Mouse (Mus musculus) liver, embryonic 13.5 days (tissue): ENCODE results near the gene Plcb1. TPM values are rescaled to one million over a fixed set of nuclear protein-coding genes. Genes with fewer than 3 reads are reported as not detected.

Experiments
- ATAC-seq: fragments of 200-750 bp; cut with Nextera tagmentation; 2 replicates; pipeline ENCODE4 v1.8.0; 2017; ENCODE audit warnings: low read depth, mild to moderate bottlenecking, moderate number of reproducible peaks, moderate library complexity
- DNase-seq: peaks from one replicate; pipeline ENCODE4 v3.0.0; 2022
- H3K27ac ChIP-seq: fragments of 300-500 bp; sonication (generic); 2 replicates; pipeline ENCODE4 v1.5.1; 2015; ENCODE audit warnings: moderate library complexity, mild to moderate bottlenecking, inconsistent platforms
- H3K27me3 ChIP-seq: fragments of 300-500 bp; sonication (generic); 2 replicates; pipeline ENCODE4 v1.6.1; 2015; ENCODE audit warnings: mild to moderate bottlenecking, inconsistent platforms
- H3K36me3 ChIP-seq: fragments of 300-500 bp; sonication (generic); 2 replicates; pipeline ENCODE4 v1.6.1; 2015; ENCODE audit warnings: mild to moderate bottlenecking, inconsistent platforms
- H3K4me1 ChIP-seq: fragments of 300-500 bp; sonication (generic); replicated peaks from 2 replicates; pipeline ENCODE4 v1.6.1; 2015; ENCODE audit warnings: inconsistent platforms
- H3K4me2 ChIP-seq: fragments of 300-500 bp; sonication (generic); 2 replicates; pipeline ENCODE4 v1.6.1; 2015; ENCODE audit warnings: inconsistent platforms, mild to moderate bottlenecking, moderate library complexity
- H3K4me3 ChIP-seq: fragments of 300-500 bp; sonication (generic); replicated peaks from 2 replicates; pipeline ENCODE4 v1.5.1; 2015; ENCODE audit warnings: mild to moderate bottlenecking, inconsistent platforms
- H3K9ac ChIP-seq: fragments of 300-500 bp; sonication (generic); 2 replicates; pipeline ENCODE4 v1.6.1; 2015; ENCODE audit warnings: mild to moderate bottlenecking, inconsistent platforms
- H3K9me3 ChIP-seq: fragments of 300-500 bp; sonication (generic); replicated peaks from 2 replicates; pipeline ENCODE4 v1.6.1; 2016; ENCODE audit warnings: inconsistent platforms
- WGBS: fragments of 180-500 bp; shearing (Covaris S2); methylation state at CpG from one replicate; pipeline ENCODE4 v1.1.7; 2015; ENCODE audit not compliant: insufficient replicate concordance; 5-methylcytosine and 5-hydroxymethylcytosine counted together
- polyA plus RNA-seq: library from polyadenylated mRNA; unstranded; fragments of >200 nt; fragmentation: Nextera tagmentation; extraction: Ambion mirVana; gene quantifications from 2 replicates; pipeline ENCODE4 v1.2.1, GENCODE M21; 2015

Gene Plcb1
- polyA plus RNA-seq, 1 experiment from 2014 or later: 2.4 TPM

GRCm38 (mm10) chr2:135296184-135296769, 510.4 kb downstream of the Plcb1 start:
- Histone ChIP-seq H3K36me3 (no peaks in the 10 kb centered on the region), H3K9me3 (no peaks in the 10 kb centered on the region), H3K27ac (no peak overlapping the region), H3K27me3 (no peaks in the 10 kb centered on the region), H3K4me2 (no peak overlapping the region), H3K4me3 (no peak overlapping the region), H3K9ac (no peak overlapping the region), H3K4me1 (no peaks in the 10 kb centered on the region)
- ATAC-seq: no peak
- DNase-seq: no peak
- 66% methylated on average over 8 of the region's 8 CpGs for WGBS

GRCm38 (mm10) chr2:135300480-135300879, 514.6 kb downstream of the Plcb1 start:
- Histone ChIP-seq H3K4me3 (no peak overlapping the region), H3K27ac (no peak overlapping the region), H3K27me3 (no peaks in the 10 kb centered on the region), H3K4me1 (no peaks in the 10 kb centered on the region), H3K4me2 (no peak overlapping the region), H3K36me3 (no peaks in the 10 kb centered on the region), H3K9ac (no peak overlapping the region), H3K9me3 (no peaks in the 10 kb centered on the region)
- 73% methylated on average over 1 of the region's 1 CpGs for WGBS
- DNase-seq: no peak
- ATAC-seq: no peak

GRCm38 (mm10) chr2:135302483-135302882, 516.6 kb downstream of the Plcb1 start:
- Histone ChIP-seq H3K27me3 (no peaks in the 10 kb centered on the region), H3K4me1 (no peaks in the 10 kb centered on the region), H3K9ac (no peak overlapping the region), H3K4me3 (no peak overlapping the region), H3K4me2 (no peak overlapping the region), H3K27ac (no peak overlapping the region), H3K36me3 (no peaks in the 10 kb centered on the region), H3K9me3 (no peaks in the 10 kb centered on the region)
- DNase-seq: no peak
- no peak for ATAC-seq
- 58% methylated on average over 2 of the region's 2 CpGs for WGBS

- ATAC-seq (no peak), DNase-seq (no peak)
- no peak overlapping the region for H3K4me2 ChIP-seq
- no peak overlapping the region for H3K4me3 ChIP-seq
- no peaks in the 10 kb centered on the region for H3K9me3 ChIP-seq
- no peak overlapping the region for H3K27ac ChIP-seq
- H3K4me1 ChIP-seq: no peaks in the 10 kb centered on the region
- H3K36me3 ChIP-seq: no peaks in the 10 kb centered on the region
- WGBS: 61% methylated on average over 3 of the region's 3 CpGs
- H3K9ac ChIP-seq: no peak overlapping the region
- no peaks in the 10 kb centered on the region for H3K27me3 ChIP-seq
Observed at GRCm38 (mm10) chr2:135305186-135305585, 519.3 kb downstream of the Plcb1 start.

- no peak for DNase-seq
- Histone ChIP-seq H3K27ac (no peak overlapping the region), H3K27me3 (no peaks in the 10 kb centered on the region), H3K9me3 (no peaks in the 10 kb centered on the region), H3K4me3 (no peak overlapping the region), H3K4me2 (no peak overlapping the region), H3K9ac (no peak overlapping the region), H3K4me1 (no peaks in the 10 kb centered on the region), H3K36me3 (no peaks in the 10 kb centered on the region)
- 48% methylated on average over 7 of the region's 7 CpGs for WGBS
- ATAC-seq: no peak
Observed at GRCm38 (mm10) chr2:135305736-135306471, 520.0 kb downstream of the Plcb1 start.

- Histone ChIP-seq H3K4me1 (no peaks in the 10 kb centered on the region), H3K27ac (no peak overlapping the region), H3K4me3 (no peak overlapping the region), H3K9ac (no peak overlapping the region), H3K9me3 (no peaks in the 10 kb centered on the region), H3K36me3 (no peaks in the 10 kb centered on the region), H3K4me2 (no peak overlapping the region), H3K27me3 (no peaks in the 10 kb centered on the region)
- no peak for ATAC-seq
- no peak for DNase-seq
- 40% methylated on average over 2 of the region's 2 CpGs for WGBS
Observed at GRCm38 (mm10) chr2:135306472-135306771, 520.6 kb downstream of the Plcb1 start.

GRCm38 (mm10) chr2:135307787-135308186, 521.9 kb downstream of the Plcb1 start:
- no peak overlapping the region for H3K9ac ChIP-seq
- H3K4me3 ChIP-seq: no peak overlapping the region
- WGBS: 70% methylated on average over 4 of the region's 4 CpGs
- no peaks in the 10 kb centered on the region for H3K27me3 ChIP-seq
- H3K27ac ChIP-seq: no peak overlapping the region
- no peaks in the 10 kb centered on the region for H3K36me3 ChIP-seq
- H3K4me1 ChIP-seq: no peaks in the 10 kb centered on the region
- DNase-seq (no peak), ATAC-seq (no peak)
- H3K4me2 ChIP-seq: no peak overlapping the region
- no peaks in the 10 kb centered on the region for H3K9me3 ChIP-seq

- Histone ChIP-seq H3K27ac (no peak overlapping the region), H3K4me2 (no peak overlapping the region), H3K4me3 (no peak overlapping the region), H3K9me3 (no peaks in the 10 kb centered on the region), H3K4me1 (no peaks in the 10 kb centered on the region), H3K36me3 (no peaks in the 10 kb centered on the region), H3K27me3 (no peaks in the 10 kb centered on the region), H3K9ac (no peak overlapping the region)
- DNase-seq (no peak), ATAC-seq (no peak)
- 65% methylated on average over 3 of the region's 3 CpGs for WGBS
Observed at GRCm38 (mm10) chr2:135315980-135316379, 530.1 kb downstream of the Plcb1 start.

GRCm38 (mm10) chr2:135318136-135318535, 532.3 kb downstream of the Plcb1 start:
- DNase-seq (no peak), ATAC-seq (no peak)
- 49% methylated on average over 1 of the region's 1 CpGs for WGBS
- no peak overlapping the region for H3K9ac ChIP-seq
- no peak overlapping the region for H3K4me2 ChIP-seq
- H3K4me3 ChIP-seq: no peak overlapping the region
- H3K4me1 ChIP-seq: no peaks in the 10 kb centered on the region
- H3K27me3 ChIP-seq: no peaks in the 10 kb centered on the region
- H3K27ac ChIP-seq: no peak overlapping the region
- H3K9me3 ChIP-seq: no peaks in the 10 kb centered on the region
- H3K36me3 ChIP-seq: no peaks in the 10 kb centered on the region

GRCm38 (mm10) chr2:135323276-135323954, 537.5 kb downstream of the Plcb1 start:
- Histone ChIP-seq H3K27ac (no peak overlapping the region), H3K4me3 (no peak overlapping the region), H3K36me3 (no peaks in the 10 kb centered on the region), H3K27me3 (no peaks in the 10 kb centered on the region), H3K9ac (no peak overlapping the region), H3K4me2 (no peak overlapping the region), H3K4me1 (no peaks in the 10 kb centered on the region), H3K9me3 (no peaks in the 10 kb centered on the region)
- 78% methylated on average over 7 of the region's 7 CpGs for WGBS
- DNase-seq (no peak), ATAC-seq (no peak)

- Histone ChIP-seq H3K27me3 (no peaks in the 10 kb centered on the region), H3K27ac (no peak overlapping the region), H3K9me3 (no peaks in the 10 kb centered on the region), H3K4me1 (no peaks in the 10 kb centered on the region), H3K9ac (no peak overlapping the region), H3K4me3 (no peak overlapping the region), H3K36me3 (no peaks in the 10 kb centered on the region), H3K4me2 (no peak overlapping the region)
- 46% methylated on average over 4 of the region's 4 CpGs for WGBS
- DNase-seq (peak; percentile 6), ATAC-seq (0 out of 2 replicates have a peak, but pooled peaks have one; percentile 47)
Observed at GRCm38 (mm10) chr2:135323955-135324302, 538.1 kb downstream of the Plcb1 start.

GRCm38 (mm10) chr2:135328756-135329155, 542.9 kb downstream of the Plcb1 start:
- Histone ChIP-seq H3K4me3 (no peak overlapping the region), H3K27ac (no peak overlapping the region), H3K27me3 (no peaks in the 10 kb centered on the region), H3K4me2 (no peak overlapping the region), H3K4me1 (no peaks in the 10 kb centered on the region), H3K9ac (no peak overlapping the region), H3K9me3 (no peaks in the 10 kb centered on the region), H3K36me3 (no peaks in the 10 kb centered on the region)
- DNase-seq: no peak
- 0% methylated on average over 2 of the region's 2 CpGs for WGBS
- ATAC-seq: no peak
